Mouse (Mus musculus): ENCODE data around the gene P2rx3.

GRCm38 (mm10) chr2:85011906-85012604, 25.2 kb downstream of the P2rx3 start:
- no peak for TF ChIP-seq POLR2A (IDR thresholded peaks at IDR 0.05; ENCODE audit: low read depth, low read length)
- no peak for TF ChIP-seq CTCF (IDR thresholded peaks at IDR 0.05; ENCODE audit: borderline replicate concordance, insufficient read depth, low read length)

All from embryonic fibroblast, embryonic 13.5 days (primary cell).